Mouse (Mus musculus): ENCODE measurements around the gene Cd81. TPM values are rescaled to one million over a fixed set of nuclear protein-coding genes. Genes with fewer than 3 reads are reported as not detected.
A peak's percentile ranks its signal among the peaks of the same experiment; 100 is the strongest.

The Cd81 gene
- total and polyA plus RNA-seq, 2 experiments from 2014 or later, result 811 to 1,316 TPM

GRCm38 (mm10) chr7:143053008-143053899 lies 715 bp downstream of the Cd81 start:
- Histone ChIP-seq H3K4me1 (ENCODE audit: control insufficient read depth, insufficient read depth) (peaks cover 72% of the 10 kb centered on the region), H3K9me3 (replicated peaks; ENCODE audit: control insufficient read depth, low read length) (no peaks in the 10 kb centered on the region), H3K4me2 (ENCODE audit: low read depth, low read length) (peak overlapping the region; percentile 97), H3K27me3 (ENCODE audit: control insufficient read depth, insufficient read depth, low read length) (no peaks in the 10 kb centered on the region), H3K27ac (ENCODE audit: low read depth) (peak overlapping the region; percentile 99), H3K9ac (replicated peaks; ENCODE audit: low read depth, low read length) (peak overlapping the region; percentile 99), H3K4me3 (ENCODE audit: low read depth, low read length) (peak overlapping the region; percentile 96), H3K36me3 (replicated peaks; ENCODE audit: control insufficient read depth, insufficient read depth, low read length) (peaks cover 4% of the 10 kb centered on the region; the same call in 1 of the 2 replicates)
- under 1% methylated on average over 46 of the region's 46 CpGs for WGBS
- DNase-seq (ENCODE audit: low spot score) (peak; percentile 66), ATAC-seq (ENCODE audit: insufficient read depth, low read depth) (peak; percentile 54)
- TF ChIP-seq EP300 (IDR thresholded peaks at IDR 0.05; ENCODE audit: low read depth), result no peak; the same call in 1 of the 2 replicates
- TF ChIP-seq CTCF (IDR thresholded peaks at IDR 0.05; ENCODE audit: low read depth), result peak; percentile 27

DNA sequence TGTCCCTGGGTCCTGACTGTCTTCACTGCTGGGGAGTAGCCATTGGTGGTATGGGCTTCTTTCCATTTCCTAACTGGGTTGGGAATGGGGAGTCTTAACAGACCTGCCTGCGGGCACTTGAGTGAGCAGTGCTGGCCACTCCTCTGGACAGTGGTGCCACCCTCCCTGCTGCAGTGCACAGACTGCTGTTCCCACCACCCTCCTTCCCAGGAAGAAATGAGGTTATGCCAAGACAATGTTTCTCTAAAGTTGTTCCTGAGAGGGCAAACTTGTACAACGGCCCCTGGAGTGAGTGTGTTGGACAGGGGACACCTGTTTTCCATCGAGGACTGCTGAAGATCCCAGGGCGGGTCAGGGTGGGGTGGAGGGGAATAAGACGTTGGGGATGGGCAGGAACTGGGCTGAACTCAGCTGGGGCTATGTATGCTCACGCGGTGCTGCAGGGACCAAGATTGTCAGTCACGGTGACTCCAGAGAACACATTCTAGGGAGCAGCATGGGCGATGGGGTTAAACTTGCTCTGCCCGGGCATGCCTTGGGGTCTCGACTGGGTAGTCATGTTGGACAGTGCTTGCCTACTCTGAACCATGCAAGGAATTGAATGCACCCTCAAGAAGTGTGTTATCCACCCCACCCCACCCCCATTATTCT lies 1.5 kb downstream of the Cd81 start:
- peak overlapping the region; percentile 99 for H3K9ac ChIP-seq (replicated peaks; ENCODE audit: low read depth, low read length)
- H3K36me3 ChIP-seq (replicated peaks; ENCODE audit: control insufficient read depth, insufficient read depth, low read length), result peaks cover 4% of the 10 kb centered on the region; the same call in 1 of the 2 replicates
- TF ChIP-seq CTCF (IDR thresholded peaks at IDR 0.05; ENCODE audit: low read depth) (no peak; the same call in 1 of the 2 replicates), EP300 (IDR thresholded peaks at IDR 0.05; ENCODE audit: low read depth) (no peak)
- H3K4me2 ChIP-seq (ENCODE audit: low read depth, low read length), result peak overlapping the region; percentile 97
- H3K27ac ChIP-seq (ENCODE audit: low read depth), result peak overlapping the region; percentile 99
- no peaks in the 10 kb centered on the region for H3K27me3 ChIP-seq (ENCODE audit: control insufficient read depth, insufficient read depth, low read length)
- H3K4me3 ChIP-seq (ENCODE audit: low read depth, low read length), result peak overlapping the region; percentile 96
- DNase-seq (ENCODE audit: low spot score), result no peak
- no peak for ATAC-seq (ENCODE audit: insufficient read depth, low read depth)
- H3K4me1 ChIP-seq (ENCODE audit: control insufficient read depth, insufficient read depth), result peaks cover 80% of the 10 kb centered on the region
- WGBS, result 8% methylated on average over 11 of the region's 11 CpGs
- no peaks in the 10 kb centered on the region for H3K9me3 ChIP-seq (replicated peaks; ENCODE audit: control insufficient read depth, low read length)

- TF ChIP-seq CTCF (IDR thresholded peaks at IDR 0.05; ENCODE audit: low read depth) (no peak), EP300 (IDR thresholded peaks at IDR 0.05; ENCODE audit: low read depth) (no peak)
- H3K4me1 ChIP-seq (ENCODE audit: control insufficient read depth, insufficient read depth), result peaks cover 80% of the 10 kb centered on the region
- peak overlapping the region; percentile 96 for H3K4me3 ChIP-seq (ENCODE audit: low read depth, low read length)
- no peak for DNase-seq (ENCODE audit: low spot score)
- H3K9me3 ChIP-seq (replicated peaks; ENCODE audit: control insufficient read depth, low read length), result no peaks in the 10 kb centered on the region
- ATAC-seq (ENCODE audit: insufficient read depth, low read depth), result no peak
- H3K36me3 ChIP-seq (replicated peaks; ENCODE audit: control insufficient read depth, insufficient read depth, low read length), result peaks cover 4% of the 10 kb centered on the region; the same call in 1 of the 2 replicates
- 21% methylated on average over 3 of the region's 3 CpGs for WGBS
- H3K9ac ChIP-seq (replicated peaks; ENCODE audit: low read depth, low read length), result peak overlapping the region; percentile 99
- peak overlapping the region; percentile 97 for H3K4me2 ChIP-seq (ENCODE audit: low read depth, low read length)
- H3K27ac ChIP-seq (ENCODE audit: low read depth), result peak overlapping the region; percentile 99
- H3K27me3 ChIP-seq (ENCODE audit: control insufficient read depth, insufficient read depth, low read length), result no peaks in the 10 kb centered on the region
These were observed 2.0 kb downstream of the Cd81 start for GRCm38 (mm10) chr7:143054612-143054965.

GRCm38 (mm10) chr7:143055001-143055400 lies 2.5 kb downstream of the Cd81 start:
- no peak for ATAC-seq (ENCODE audit: insufficient read depth, low read depth)

GRCm38 (mm10) chr7:143055499-143056186 lies 3.1 kb downstream of the Cd81 start:
- 34% methylated on average over 11 of the region's 11 CpGs for WGBS
- H3K36me3 ChIP-seq (replicated peaks; ENCODE audit: control insufficient read depth, insufficient read depth, low read length), result peaks cover 13% of the 10 kb centered on the region; the same call in 1 of the 2 replicates
- ATAC-seq (ENCODE audit: insufficient read depth, low read depth), result no peak
- peak overlapping the region; percentile 99 for H3K27ac ChIP-seq (ENCODE audit: low read depth)
- no peak for DNase-seq (ENCODE audit: low spot score)
- H3K9ac ChIP-seq (replicated peaks; ENCODE audit: low read depth, low read length), result peak overlapping the region; percentile 99
- H3K9me3 ChIP-seq (replicated peaks; ENCODE audit: control insufficient read depth, low read length), result no peaks in the 10 kb centered on the region
- peak overlapping the region; percentile 96 for H3K4me3 ChIP-seq (ENCODE audit: low read depth, low read length)
- no peaks in the 10 kb centered on the region for H3K27me3 ChIP-seq (ENCODE audit: control insufficient read depth, insufficient read depth, low read length)
- H3K4me1 ChIP-seq (ENCODE audit: control insufficient read depth, insufficient read depth), result peaks cover 75% of the 10 kb centered on the region
- H3K4me2 ChIP-seq (ENCODE audit: low read depth, low read length), result peak overlapping the region; percentile 97
- TF ChIP-seq CTCF (IDR thresholded peaks at IDR 0.05; ENCODE audit: low read depth), result no peak
- TF ChIP-seq EP300 (IDR thresholded peaks at IDR 0.05; ENCODE audit: low read depth), result no peak

More at GRCm38 (mm10) chr7:143055001-143055400, 2.5 kb downstream of the Cd81 start:
- peak overlapping the region; percentile 97 for H3K4me2 ChIP-seq (ENCODE audit: low read depth, low read length)
- DNase-seq (ENCODE audit: low spot score), result no peak
- H3K27me3 ChIP-seq (ENCODE audit: control insufficient read depth, insufficient read depth, low read length), result no peaks in the 10 kb centered on the region
- H3K9me3 ChIP-seq (replicated peaks; ENCODE audit: control insufficient read depth, low read length), result no peaks in the 10 kb centered on the region
- TF ChIP-seq EP300 (IDR thresholded peaks at IDR 0.05; ENCODE audit: low read depth), result no peak
- TF ChIP-seq CTCF (IDR thresholded peaks at IDR 0.05; ENCODE audit: low read depth), result no peak
- peaks cover 6% of the 10 kb centered on the region; the same call in 1 of the 2 replicates for H3K36me3 ChIP-seq (replicated peaks; ENCODE audit: control insufficient read depth, insufficient read depth, low read length)
- 58% methylated on average over 3 of the region's 3 CpGs for WGBS
- peak overlapping the region; percentile 99 for H3K27ac ChIP-seq (ENCODE audit: low read depth)
- peak overlapping the region; percentile 96 for H3K4me3 ChIP-seq (ENCODE audit: low read depth, low read length)
- H3K4me1 ChIP-seq (ENCODE audit: control insufficient read depth, insufficient read depth), result peaks cover 80% of the 10 kb centered on the region
- H3K9ac ChIP-seq (replicated peaks; ENCODE audit: low read depth, low read length), result peak overlapping the region; percentile 99

Data from heart, postnatal 0 days (tissue).